Mouse (Mus musculus) midbrain, embryonic 13.5 days (tissue): ENCODE results near the gene Tbc1d24. TPM values are rescaled to one million over a fixed set of nuclear protein-coding genes. Genes with fewer than 3 reads are reported as not detected.

Experiments used
- ATAC-seq: fragments of 200-750 bp; cut with Nextera tagmentation; 2 replicates; pipeline ENCODE4 v1.8.0; 2017; ENCODE audit warnings: mild to moderate bottlenecking, moderate TSS enrichment, moderate library complexity
- H3K27ac ChIP-seq: fragments of 300-500 bp; sonication (generic); 2 replicates; pipeline ENCODE4 v1.5.1; 2015; ENCODE audit warnings: inconsistent platforms, mild to moderate bottlenecking, moderate library complexity
- H3K27me3 ChIP-seq: fragments of 300-500 bp; sonication (generic); 2 replicates; pipeline ENCODE4 v1.6.1; 2015; ENCODE audit warnings: mild to moderate bottlenecking, inconsistent platforms
- H3K36me3 ChIP-seq: fragments of 300-500 bp; sonication (generic); 2 replicates; pipeline ENCODE4 v1.6.1; 2015; ENCODE audit warnings: mild to moderate bottlenecking, inconsistent platforms
- H3K4me1 ChIP-seq: fragments of 300-500 bp; sonication (generic); replicated peaks from 2 replicates; pipeline ENCODE4 v1.6.1; 2015; ENCODE audit warnings: inconsistent platforms
- H3K4me2 ChIP-seq: fragments of 300-500 bp; sonication (generic); replicated peaks from 2 replicates; pipeline ENCODE4 v1.6.1; 2015; ENCODE audit warnings: moderate library complexity, mild to moderate bottlenecking, inconsistent platforms
- H3K4me3 ChIP-seq: fragments of 300-500 bp; sonication (generic); replicated peaks from 2 replicates; pipeline ENCODE4 v1.5.1; 2015; ENCODE audit warnings: mild to moderate bottlenecking, inconsistent platforms
- H3K9ac ChIP-seq: fragments of 300-500 bp; sonication (generic); replicated peaks from 2 replicates; pipeline ENCODE4 v1.6.1; 2015; ENCODE audit warnings: mild to moderate bottlenecking, inconsistent platforms
- H3K9me3 ChIP-seq: fragments of 300-500 bp; sonication (generic); 2 replicates; pipeline ENCODE4 v1.6.1; 2016; ENCODE audit warnings: mild to moderate bottlenecking, inconsistent platforms
- WGBS: fragments of 180-500 bp; shearing (Covaris S2); methylation state at CpG from one replicate; pipeline ENCODE4 v1.1.7; 2015; 5-methylcytosine and 5-hydroxymethylcytosine counted together
- polyA plus RNA-seq: library from polyadenylated mRNA; unstranded; fragments of >200 nt; fragmentation: Nextera tagmentation; extraction: Ambion mirVana; gene quantifications from 2 replicates; pipeline ENCODE4 v1.2.1, GENCODE M21; 2015

Tbc1d24 gene
- 19.2 and 20.4 TPM in 2 replicates for polyA plus RNA-seq

DNA sequence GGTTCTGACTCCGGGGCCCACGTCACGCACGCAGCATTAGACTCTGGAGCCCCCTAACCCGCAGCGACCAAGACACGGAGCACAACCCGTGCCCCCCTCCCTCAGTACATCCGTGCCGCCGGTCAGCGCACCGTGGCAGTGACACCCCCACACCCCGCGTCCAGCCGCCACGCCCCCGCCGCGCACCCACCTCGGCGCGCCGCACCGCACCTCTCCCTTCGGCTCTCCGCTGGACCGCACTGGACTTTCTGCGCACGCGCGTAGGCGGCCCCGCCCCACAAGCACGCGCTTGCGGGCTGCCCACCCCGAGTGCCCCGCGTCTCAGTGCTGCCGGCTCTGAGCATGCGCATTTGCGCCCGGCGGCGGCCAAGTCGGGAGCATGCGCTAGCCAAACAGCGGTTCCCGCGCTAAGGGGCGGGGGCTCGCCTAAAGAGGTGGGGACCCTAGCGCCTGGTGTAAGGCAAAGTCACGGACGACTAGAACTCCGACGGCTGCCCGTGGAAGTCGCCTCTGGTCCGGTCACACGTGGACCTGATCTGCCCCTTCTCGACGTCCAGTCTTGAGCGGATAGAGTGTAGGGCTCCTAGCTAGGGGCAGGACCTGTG, at the start of gene Tbc1d24:
TSS of gene Tbc1d24 (minus strand) at position 279 of the 605 bp plus-strand sequence.
- peak; percentile 77 for ATAC-seq
- Histone ChIP-seq H3K4me3 (peak within 1 kb of the TSS; percentile 69), H3K9me3 (no peaks in the 10 kb centered on the region), H3K27me3 (peaks cover 21% of the 10 kb centered on the region), H3K36me3 (no peaks in the 10 kb centered on the region), H3K4me2 (peak within 1 kb of the TSS; percentile 80), H3K27ac (peak within 1 kb of the TSS; percentile 72), H3K9ac (peak within 1 kb of the TSS; percentile 86), H3K4me1 (peaks cover 79% of the 10 kb centered on the region)
- WGBS: under 1% methylated on average over 52 of the region's 65 CpGs

DNA sequence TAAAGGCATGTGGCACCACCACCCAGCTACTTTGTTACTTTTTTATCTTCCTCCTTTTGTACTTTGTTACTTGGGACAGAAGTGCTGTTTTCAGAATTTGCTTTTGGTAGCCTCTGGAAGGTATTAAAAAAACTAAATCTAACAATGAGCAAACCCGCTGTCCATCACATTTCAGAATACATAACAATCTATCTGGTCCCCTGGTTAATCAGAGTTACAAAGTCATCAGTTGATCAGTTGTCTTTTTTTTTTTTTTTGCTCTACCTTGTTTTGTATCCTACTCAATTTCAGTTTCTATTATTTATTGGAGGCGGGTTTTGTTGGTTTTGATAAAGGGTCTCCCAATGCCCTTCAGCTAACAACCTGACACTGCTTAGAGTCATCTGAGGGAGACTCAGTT, 47.0 kb upstream of the Tbc1d24 start:
- peaks cover 17% of the 10 kb centered on the region for H3K4me1 ChIP-seq
- 96% methylated on average over 2 of the region's 2 CpGs for WGBS
- no peak overlapping the region for H3K27ac ChIP-seq
- no peaks in the 10 kb centered on the region for H3K9me3 ChIP-seq
- H3K9ac ChIP-seq: no peak overlapping the region
- ATAC-seq: no peak
- H3K4me2 ChIP-seq: peak overlapping the region; percentile 82; the same call in 1 of the 2 replicates
- peaks cover 13% of the 10 kb centered on the region for H3K36me3 ChIP-seq
- H3K4me3 ChIP-seq: no peak overlapping the region
- no peaks in the 10 kb centered on the region for H3K27me3 ChIP-seq

DNA sequence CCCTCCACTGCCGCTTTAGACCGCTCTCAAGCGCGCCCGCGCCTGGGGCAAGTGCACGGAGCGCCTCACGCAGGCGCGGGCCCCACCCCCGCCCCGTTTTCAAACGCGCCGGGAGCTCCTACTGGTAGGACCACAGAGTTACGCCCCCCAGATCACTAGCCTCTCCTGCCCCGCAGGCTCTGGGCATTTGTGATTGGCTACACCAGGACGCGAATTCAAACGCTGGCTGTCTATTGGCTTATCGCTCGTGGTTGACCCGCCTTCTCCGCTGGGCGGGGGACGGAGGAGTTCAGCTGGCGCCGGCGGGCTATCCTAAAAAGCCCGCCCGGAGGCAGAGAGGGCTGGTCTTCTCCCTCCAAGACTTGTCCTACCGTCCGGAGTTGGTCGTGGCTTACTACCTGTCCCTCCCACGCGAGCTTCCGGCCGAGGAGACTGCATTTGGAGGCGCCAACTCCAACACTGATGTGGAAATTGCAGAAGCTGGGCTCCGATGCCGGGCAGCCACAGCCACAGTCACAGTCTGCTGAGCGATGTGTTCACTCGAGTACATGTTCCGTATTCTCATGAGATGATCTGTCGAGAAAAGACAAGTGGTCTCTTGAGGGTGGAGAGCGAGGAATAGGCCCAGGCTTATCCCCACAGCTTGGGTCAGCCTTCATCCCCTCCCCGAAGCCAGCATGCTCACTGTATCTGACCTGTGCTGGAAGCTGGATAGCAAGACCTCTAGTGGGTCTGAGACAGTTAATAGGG, 46.1 kb upstream of the Tbc1d24 start, which contains the start of gene Ccnf:
TSS of gene Ccnf (minus strand) at position 165 of the 750 bp plus-strand sequence.
- WGBS: under 1% methylated on average over 48 of the region's 48 CpGs
- Histone ChIP-seq H3K4me1 (peaks cover 17% of the 10 kb centered on the region), H3K9me3 (no peaks in the 10 kb centered on the region), H3K27ac (peak within 1 kb of the TSS; percentile 77), H3K36me3 (peaks cover 16% of the 10 kb centered on the region), H3K4me2 (peak within 1 kb of the TSS; percentile 82), H3K9ac (peak within 1 kb of the TSS; percentile 88), H3K4me3 (peak within 1 kb of the TSS; percentile 81), H3K27me3 (no peaks in the 10 kb centered on the region)
- ATAC-seq: peak; percentile 100

DNA sequence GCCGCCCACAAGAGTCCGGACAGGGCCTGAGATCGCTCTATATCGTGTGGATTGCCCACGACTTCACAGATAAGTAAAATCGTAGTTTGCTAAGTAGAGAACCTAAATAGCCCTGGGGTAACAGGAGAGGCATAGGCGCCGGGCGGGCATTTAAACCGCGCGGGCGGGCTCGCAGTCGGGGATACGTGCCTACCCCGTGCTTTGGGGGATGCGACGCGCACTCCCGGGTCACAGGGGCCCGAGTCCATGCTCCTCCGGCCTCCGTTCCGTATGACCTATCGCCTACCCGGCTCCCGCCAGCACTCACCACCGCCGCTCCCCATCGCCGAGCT, 45.6 kb upstream of the Tbc1d24 start:
- Histone ChIP-seq H3K27ac (peak overlapping the region; percentile 71), H3K4me2 (peak overlapping the region; percentile 82), H3K27me3 (no peaks in the 10 kb centered on the region), H3K9ac (peak overlapping the region; percentile 88), H3K4me1 (peaks cover 17% of the 10 kb centered on the region), H3K4me3 (peak overlapping the region; percentile 81), H3K36me3 (peaks cover 18% of the 10 kb centered on the region), H3K9me3 (no peaks in the 10 kb centered on the region)
- ATAC-seq: no peak
- under 1% methylated on average over 32 of the region's 32 CpGs for WGBS

DNA sequence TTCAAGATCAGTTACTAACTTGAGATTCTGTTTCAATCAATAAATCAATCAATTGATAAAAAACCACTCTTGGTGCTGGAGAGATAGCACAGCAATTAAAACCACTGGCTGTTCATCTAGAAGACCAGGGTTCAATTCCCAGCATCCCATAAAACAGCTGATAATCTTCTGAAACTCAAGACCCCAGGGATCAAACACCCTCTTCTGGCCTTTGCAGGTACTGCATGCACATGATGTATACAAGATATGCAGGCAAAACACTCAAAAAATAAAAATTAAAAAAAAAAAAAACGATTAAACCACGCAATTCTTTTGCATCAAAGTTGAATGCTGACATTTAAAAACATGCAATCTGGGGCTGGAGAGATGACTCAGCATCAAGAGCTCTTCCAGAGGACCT, 43.3 kb upstream of the Tbc1d24 start:
- Histone ChIP-seq H3K4me3 (no peak overlapping the region), H3K4me2 (no peak overlapping the region), H3K27me3 (no peaks in the 10 kb centered on the region), H3K4me1 (peaks cover 17% of the 10 kb centered on the region), H3K9me3 (no peaks in the 10 kb centered on the region), H3K9ac (no peak overlapping the region), H3K36me3 (peaks cover 36% of the 10 kb centered on the region), H3K27ac (no peak overlapping the region)
- no peak for ATAC-seq
- 97% methylated on average over 2 of the region's 2 CpGs for WGBS

DNA sequence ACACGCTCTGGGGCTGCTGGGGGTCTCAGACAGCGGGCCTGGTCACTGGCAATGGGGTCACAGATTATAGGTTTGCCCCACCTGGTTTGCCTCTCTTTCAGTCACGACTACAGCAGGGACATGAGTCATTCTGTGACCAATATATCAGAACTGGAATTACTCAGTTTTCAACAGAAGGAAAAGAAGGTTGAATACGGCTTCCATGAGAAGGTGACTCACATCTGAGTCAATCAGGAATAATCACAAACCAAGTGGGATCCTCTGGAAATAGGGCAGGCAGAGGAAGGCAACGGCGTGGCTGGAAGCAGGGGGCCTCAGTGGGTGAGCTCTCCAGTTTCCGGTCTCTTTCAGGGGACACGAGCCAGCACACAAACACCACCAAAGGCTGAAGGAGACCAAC, 38.7 kb upstream of the Tbc1d24 start:
- Histone ChIP-seq H3K36me3 (peaks cover 77% of the 10 kb centered on the region), H3K4me2 (no peak overlapping the region), H3K9me3 (no peaks in the 10 kb centered on the region), H3K27me3 (no peaks in the 10 kb centered on the region), H3K27ac (no peak overlapping the region), H3K4me3 (no peak overlapping the region), H3K4me1 (no peaks in the 10 kb centered on the region), H3K9ac (no peak overlapping the region)
- WGBS: 98% methylated on average over 8 of the region's 8 CpGs
- ATAC-seq: no peak

DNA sequence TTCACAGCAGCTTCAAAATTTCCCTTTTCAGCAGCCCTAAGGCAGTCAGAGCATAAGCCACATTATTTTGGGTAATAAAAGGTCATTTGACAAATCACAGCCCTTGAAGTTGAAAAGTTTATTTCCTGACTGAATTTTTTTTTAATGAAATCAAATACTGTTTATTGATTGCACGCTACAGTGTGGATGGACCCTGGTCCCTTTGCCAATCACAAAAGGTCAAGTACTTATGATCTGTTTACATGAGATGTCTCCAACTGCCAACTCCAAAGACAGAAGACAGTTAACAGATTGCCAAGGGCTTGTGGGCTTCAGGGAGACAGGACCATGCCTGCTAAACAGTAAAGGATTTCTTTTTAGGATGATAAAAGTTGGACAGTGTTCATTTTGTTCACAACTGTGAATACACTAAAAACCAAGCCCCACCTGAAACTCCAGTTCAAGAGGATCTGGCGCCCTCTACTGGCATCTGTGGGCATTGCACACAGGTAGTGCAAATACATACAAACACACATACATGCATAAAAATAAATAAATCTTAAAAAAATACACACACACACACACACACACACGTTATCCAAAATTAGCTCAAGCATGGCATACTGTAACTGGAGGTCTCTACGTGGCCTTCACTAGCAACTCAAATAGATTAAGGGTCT, 38.1 kb upstream of the Tbc1d24 start:
- H3K27me3 ChIP-seq: no peaks in the 10 kb centered on the region
- H3K27ac ChIP-seq: no peak overlapping the region
- H3K36me3 ChIP-seq: peaks cover 80% of the 10 kb centered on the region
- H3K4me2 ChIP-seq: no peak overlapping the region
- WGBS: 87% methylated on average over 4 of the region's 4 CpGs
- no peak overlapping the region for H3K9ac ChIP-seq
- no peaks in the 10 kb centered on the region for H3K9me3 ChIP-seq
- H3K4me3 ChIP-seq: no peak overlapping the region
- no peak for ATAC-seq
- H3K4me1 ChIP-seq: no peaks in the 10 kb centered on the region

DNA sequence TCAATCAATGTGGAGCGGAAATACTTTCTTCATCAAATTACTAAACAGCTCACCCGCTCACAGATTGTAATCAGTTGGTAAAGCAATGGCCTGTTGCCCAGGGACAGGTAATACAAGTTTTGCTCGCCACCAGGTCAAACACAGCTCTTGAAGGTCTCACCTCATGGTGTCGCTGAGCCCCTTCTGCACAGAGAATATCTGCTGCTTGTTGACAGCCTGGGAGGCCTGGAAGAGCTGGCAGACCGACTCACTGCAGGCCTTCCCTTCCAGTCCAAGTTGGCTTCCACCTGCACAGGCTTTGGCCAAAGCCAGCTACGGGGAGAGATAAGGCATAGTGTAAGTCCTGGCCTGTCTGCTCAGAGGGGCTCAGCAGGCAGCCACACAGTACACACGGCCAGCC, 31.6 kb upstream of the Tbc1d24 start:
- 96% methylated on average over 7 of the region's 7 CpGs for WGBS
- Histone ChIP-seq H3K27me3 (no peaks in the 10 kb centered on the region), H3K4me1 (no peaks in the 10 kb centered on the region), H3K4me3 (no peak overlapping the region), H3K9me3 (no peaks in the 10 kb centered on the region), H3K27ac (no peak overlapping the region), H3K36me3 (peaks cover 91% of the 10 kb centered on the region), H3K9ac (no peak overlapping the region), H3K4me2 (no peak overlapping the region)
- no peak for ATAC-seq

DNA sequence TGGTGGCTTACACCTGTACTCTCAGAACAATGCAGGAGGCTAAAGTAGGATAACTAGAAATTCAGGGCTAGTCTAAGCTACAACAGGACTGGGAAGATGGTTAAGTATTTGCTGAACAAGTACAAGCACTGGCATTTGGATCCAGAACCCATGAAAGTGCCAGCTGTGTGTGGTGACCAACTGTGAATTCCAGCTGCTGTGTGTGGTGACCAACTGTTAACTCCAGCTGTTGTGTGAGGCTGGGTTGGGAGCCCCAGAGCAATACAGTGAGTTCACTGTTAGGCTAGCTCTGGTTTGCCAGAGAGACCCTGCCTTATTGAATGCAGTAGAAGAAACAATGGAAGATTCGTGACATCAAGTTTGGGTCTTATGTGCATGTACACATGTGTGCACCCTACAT, 31.1 kb upstream of the Tbc1d24 start:
- Histone ChIP-seq H3K4me2 (no peak overlapping the region), H3K9ac (no peak overlapping the region), H3K36me3 (peaks cover 89% of the 10 kb centered on the region), H3K4me3 (no peak overlapping the region), H3K9me3 (no peaks in the 10 kb centered on the region), H3K27ac (no peak overlapping the region), H3K27me3 (no peaks in the 10 kb centered on the region), H3K4me1 (no peaks in the 10 kb centered on the region)
- no peak for ATAC-seq
- WGBS: 97% methylated on average over 1 of the region's 1 CpGs

DNA sequence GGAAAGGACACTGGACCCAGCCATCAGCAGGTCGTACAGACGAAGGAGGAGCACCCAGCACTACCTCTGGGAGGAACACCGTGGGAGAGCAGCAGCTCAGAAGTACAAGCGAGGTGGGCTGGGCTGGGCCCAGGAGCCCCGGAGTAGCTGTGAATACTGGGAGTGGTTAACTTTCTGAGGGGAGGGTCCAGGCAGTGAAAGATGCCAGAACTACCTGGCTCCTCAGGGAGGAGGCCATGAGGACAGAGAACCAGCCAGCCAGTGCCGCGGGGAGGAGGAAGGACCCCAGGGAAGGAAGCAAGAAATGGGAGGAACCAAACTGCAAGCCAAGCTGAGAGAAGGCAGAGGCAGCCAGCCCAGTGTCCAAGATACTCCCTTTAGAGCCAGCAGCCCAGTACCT, 22.6 kb upstream of the Tbc1d24 start:
- Histone ChIP-seq H3K4me1 (no peaks in the 10 kb centered on the region), H3K9me3 (no peaks in the 10 kb centered on the region), H3K9ac (no peak overlapping the region; the same call in 1 of the 2 replicates), H3K4me3 (no peak overlapping the region), H3K36me3 (peaks cover 89% of the 10 kb centered on the region), H3K4me2 (no peak overlapping the region), H3K27me3 (no peaks in the 10 kb centered on the region), H3K27ac (no peak overlapping the region)
- ATAC-seq: no peak
- 91% methylated on average over 7 of the region's 7 CpGs for WGBS

DNA sequence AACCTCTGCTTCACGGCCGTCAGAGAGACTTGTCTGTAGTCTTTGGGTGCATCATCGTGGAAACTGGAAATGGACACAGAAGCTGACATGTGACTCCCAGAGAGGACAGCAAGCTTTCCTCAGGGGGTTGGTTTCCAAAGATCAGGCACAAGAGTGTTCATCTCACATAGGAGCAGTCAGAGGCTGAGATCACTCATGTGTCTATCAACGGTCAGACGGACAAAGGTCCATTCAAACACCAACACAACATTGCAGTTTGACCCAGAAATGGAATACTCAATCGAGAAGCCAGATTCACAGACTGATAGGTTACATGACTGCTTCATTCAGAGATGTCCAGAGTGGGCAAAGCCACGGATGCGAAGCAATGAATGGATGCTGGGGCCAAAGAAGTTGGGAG, 21.4 kb upstream of the Tbc1d24 start:
- Histone ChIP-seq H3K4me3 (no peak overlapping the region), H3K36me3 (peaks cover 77% of the 10 kb centered on the region), H3K9ac (no peak overlapping the region), H3K27me3 (no peaks in the 10 kb centered on the region), H3K9me3 (no peaks in the 10 kb centered on the region), H3K4me1 (no peaks in the 10 kb centered on the region), H3K4me2 (no peak overlapping the region), H3K27ac (no peak overlapping the region)
- no peak for ATAC-seq
- WGBS: 90% methylated on average over 8 of the region's 8 CpGs

DNA sequence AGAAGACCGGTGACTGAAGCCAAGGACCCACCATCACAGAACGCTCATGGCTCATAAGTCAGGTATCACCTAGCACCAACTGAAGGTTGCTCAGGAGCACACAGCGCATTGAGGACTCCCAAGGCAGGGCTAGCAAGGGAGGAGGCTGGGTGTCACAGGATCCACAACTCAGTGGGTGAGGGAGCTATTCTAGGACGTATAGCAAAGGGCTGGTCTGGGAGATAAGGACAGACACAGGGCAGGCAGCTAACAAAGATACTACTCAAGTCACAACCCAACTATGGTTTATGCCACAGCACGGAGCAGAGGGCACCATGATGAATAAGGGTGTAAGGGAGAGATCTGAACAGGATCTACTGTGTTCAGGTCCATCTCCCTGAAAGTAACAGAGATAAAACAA, 20.5 kb upstream of the Tbc1d24 start:
- no peak overlapping the region for H3K27ac ChIP-seq
- 96% methylated on average over 5 of the region's 5 CpGs for WGBS
- H3K4me3 ChIP-seq: no peak overlapping the region
- no peak overlapping the region for H3K9ac ChIP-seq
- H3K4me2 ChIP-seq: no peak overlapping the region
- H3K27me3 ChIP-seq: no peaks in the 10 kb centered on the region
- peaks cover 4% of the 10 kb centered on the region for H3K4me1 ChIP-seq
- peaks cover 71% of the 10 kb centered on the region for H3K36me3 ChIP-seq
- no peak for ATAC-seq
- H3K9me3 ChIP-seq: no peaks in the 10 kb centered on the region
